Mouse (Mus musculus) forebrain, postnatal 0 days (tissue): ENCODE measurements around the gene Rpl29. TPM values are rescaled to one million over a fixed set of nuclear protein-coding genes. Genes with fewer than 3 reads are reported as not detected.

Experiments
- ATAC-seq: fragments of 200-750 bp; cut with Nextera tagmentation; 2 replicates; pipeline ENCODE4 v1.8.0; 2017; ENCODE audit warnings: mild to moderate bottlenecking, moderate library complexity
- DNase-seq: peaks from one replicate; pipeline ENCODE4 v3.0.0-alpha.2; 2015
- H3K27ac ChIP-seq: fragments of 300-500 bp; sonication (generic); 2 replicates; pipeline ENCODE4 v1.5.1; 2014; ENCODE audit warnings: low read depth, mild to moderate bottlenecking, antibody characterized with exemption, low read length, moderate library complexity, mixed read lengths
- H3K27me3 ChIP-seq: fragments of 300-500 bp; sonication (generic); 2 replicates; pipeline ENCODE4 v1.6.1; 2014; ENCODE audit warnings: mild to moderate bottlenecking, low read length, mixed read lengths; ENCODE audit not compliant: insufficient read depth
- H3K36me3 ChIP-seq: fragments of 300-500 bp; sonication (generic); 2 replicates; pipeline ENCODE4 v1.6.1; 2014; ENCODE audit warnings: mild to moderate bottlenecking, moderate library complexity; ENCODE audit not compliant: insufficient read depth
- H3K4me1 ChIP-seq: fragments of 300-500 bp; sonication (generic); 2 replicates; pipeline ENCODE4 v1.6.1; 2014; ENCODE audit warnings: antibody characterized with exemption; ENCODE audit not compliant: insufficient read depth
- H3K4me2 ChIP-seq: fragments of 300-500 bp; sonication (generic); 2 replicates; pipeline ENCODE4 v1.6.1; 2014; ENCODE audit warnings: low read depth, mild to moderate bottlenecking, moderate library complexity
- H3K4me3 ChIP-seq: fragments of 300-500 bp; sonication (generic); 2 replicates; pipeline ENCODE4 v1.5.1; 2014; ENCODE audit warnings: low read depth, low read length, mixed read lengths
- H3K9ac ChIP-seq: fragments of 300-500 bp; sonication (generic); 2 replicates; pipeline ENCODE4 v1.6.1; 2014; ENCODE audit warnings: mild to moderate bottlenecking
- H3K9me3 ChIP-seq: fragments of 300-500 bp; sonication (generic); 2 replicates; pipeline ENCODE4 v1.6.1; 2016; ENCODE audit warnings: low read length
- CTCF ChIP-seq: sonication (generic); IDR thresholded peaks from 2 replicates; pipeline ENCODE4 v1.5.1; 2016; ENCODE audit warnings: antibody characterized with exemption, control low read depth, low read depth
- WGBS: fragments of 180-500 bp; shearing (Covaris S2); extraction: QIAGEN DNeasy Blood & Tissue Kit; methylation state at CpG from one replicate; pipeline ENCODE4 v1.1.7; 2014; 5-methylcytosine and 5-hydroxymethylcytosine counted together
- polyA plus RNA-seq: library from polyadenylated mRNA; unstranded; fragments of >200 nt; fragmentation: Nextera tagmentation; extraction: Ambion mirVana; gene quantifications from 2 replicates; pipeline ENCODE4 v1.2.1, GENCODE M21; 2015
- total RNA-seq: library from RNA; depleted of rRNA; stranded (reverse); fragments of >200 nt; gene quantifications from 2 replicates; pipeline ENCODE4 v1.2.3, GENCODE M21; 2014

Rpl29 gene
- total and polyA plus RNA-seq, 2 experiments from 2014 or later = 678 to 890 TPM

DNA sequence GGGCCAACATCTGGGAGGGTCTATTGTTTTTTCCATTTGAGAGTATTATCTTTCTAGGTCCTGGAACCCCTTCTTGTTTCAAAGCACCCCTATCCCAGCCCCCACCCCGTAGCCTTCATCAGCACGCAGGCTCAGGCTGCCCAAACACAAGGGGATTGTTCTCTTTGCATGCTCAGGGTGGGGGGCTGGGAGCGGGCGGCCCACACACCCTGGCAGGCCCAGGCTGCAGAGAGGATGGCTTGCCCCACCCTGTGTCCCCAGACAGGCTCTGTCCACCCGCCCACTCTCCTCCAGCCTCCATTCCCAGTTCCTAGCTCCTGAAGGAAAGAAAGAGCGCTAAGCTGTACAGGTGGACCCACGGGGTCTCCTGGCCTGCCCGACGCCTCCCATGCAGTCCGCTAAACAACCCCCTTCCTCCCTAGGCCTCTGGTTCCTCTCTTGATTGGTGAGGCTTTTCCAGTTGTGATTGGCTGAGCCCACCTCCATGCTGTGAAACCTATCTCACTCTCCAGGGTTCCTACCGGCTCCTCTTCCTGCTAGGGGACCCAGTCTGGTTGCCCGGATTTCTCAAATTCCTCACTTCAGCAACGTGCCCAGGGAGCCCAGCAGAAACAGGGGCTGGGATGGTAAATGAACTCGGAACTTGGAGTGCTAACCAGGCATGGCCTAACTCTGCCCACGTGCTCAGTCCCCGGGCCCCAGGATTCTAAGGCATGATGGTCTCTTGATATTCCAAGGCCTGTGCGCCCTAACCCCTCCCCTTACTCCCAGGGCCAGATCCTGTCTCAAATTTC, 25.8 kb downstream of the Rpl29 start:
- Histone ChIP-seq H3K27me3 (no peaks in the 10 kb centered on the region), H3K27ac (peak overlapping the region; percentile 91), H3K4me1 (peaks cover 29% of the 10 kb centered on the region), H3K4me2 (peak overlapping the region; percentile 97), H3K9me3 (no peaks in the 10 kb centered on the region), H3K9ac (peak overlapping the region; percentile 92), H3K36me3 (no peaks in the 10 kb centered on the region), H3K4me3 (peak overlapping the region; percentile 71)
- no peak for TF ChIP-seq CTCF
- DNase-seq (peak; percentile 73), ATAC-seq (peak; percentile 65)
- 2% methylated on average over 17 of the region's 17 CpGs for WGBS

DNA sequence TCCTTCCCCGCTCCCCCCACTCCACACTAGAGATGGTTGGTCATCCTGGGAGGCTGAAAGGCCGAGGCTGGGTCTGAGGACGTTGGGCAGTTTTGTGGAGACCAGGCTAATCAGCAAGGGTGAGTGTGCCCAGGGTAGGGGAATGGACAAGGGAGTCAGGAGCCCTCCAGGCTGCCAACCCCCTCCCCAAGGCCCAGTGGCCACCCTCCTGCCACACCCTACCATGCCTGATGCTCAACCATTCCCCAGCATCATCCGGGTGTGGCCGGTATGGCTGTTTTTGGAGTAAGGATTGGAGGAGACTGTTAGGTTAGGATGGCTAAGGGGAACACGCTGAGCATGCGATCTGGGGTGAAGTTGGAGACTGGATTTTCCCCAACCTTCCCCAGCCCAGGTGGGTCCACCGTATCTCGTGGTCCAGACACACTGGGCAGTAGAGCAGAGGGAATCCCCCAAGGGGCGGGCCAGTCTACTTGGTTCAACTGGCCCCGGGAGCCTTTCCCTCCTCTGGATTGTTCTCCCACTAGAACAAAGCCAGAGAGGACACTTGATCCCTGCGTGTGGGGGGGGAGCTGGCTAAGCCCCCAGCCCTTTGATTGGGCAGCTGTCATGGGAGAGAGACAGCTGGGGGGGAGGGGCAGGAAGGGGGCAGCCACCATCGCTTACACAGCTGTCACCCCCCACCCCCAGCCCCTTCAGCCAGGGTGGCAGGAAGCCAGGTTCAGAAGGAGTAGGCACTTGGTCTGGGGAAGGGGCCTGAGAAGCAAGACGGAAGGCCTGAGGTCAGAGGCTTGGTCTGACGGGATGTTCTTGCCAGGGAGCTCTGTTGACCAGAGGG, 27.3 kb downstream of the Rpl29 start:
- no peak for ATAC-seq
- H3K4me3 ChIP-seq = no peak overlapping the region
- 25% methylated on average over 15 of the region's 15 CpGs for WGBS
- H3K9me3 ChIP-seq = no peaks in the 10 kb centered on the region
- H3K4me2 ChIP-seq = peak overlapping the region; percentile 97
- no peaks in the 10 kb centered on the region for H3K27me3 ChIP-seq
- DNase-seq = peak; percentile 24
- peaks cover 9% of the 10 kb centered on the region for H3K36me3 ChIP-seq
- H3K4me1 ChIP-seq = peaks cover 29% of the 10 kb centered on the region
- TF ChIP-seq CTCF = no peak
- H3K27ac ChIP-seq = peak overlapping the region; percentile 57
- H3K9ac ChIP-seq = peak overlapping the region; percentile 35

DNA sequence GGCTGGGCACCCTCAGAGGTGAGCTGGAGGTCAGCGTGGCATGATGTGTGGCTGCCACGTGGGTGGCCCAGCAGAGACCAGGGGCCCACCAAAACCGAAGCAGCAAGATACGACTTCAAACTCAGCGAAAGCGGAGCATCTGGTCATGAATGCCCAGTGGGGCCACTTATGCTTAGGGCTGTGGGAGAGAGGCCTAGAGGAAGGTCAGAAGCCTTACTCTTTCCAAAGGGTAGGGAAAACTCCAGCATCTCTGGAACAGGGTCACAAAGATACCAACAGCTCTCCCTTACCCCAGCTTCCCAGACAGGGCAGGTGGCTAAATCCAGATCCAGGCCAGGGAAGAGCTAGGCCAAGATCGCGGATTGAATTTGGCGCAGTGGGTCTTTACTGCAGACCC, 27.9 kb downstream of the Rpl29 start:
- peak overlapping the region; percentile 35; the same call in 1 of the 2 replicates for H3K9ac ChIP-seq
- H3K4me3 ChIP-seq = no peak overlapping the region
- WGBS = 47% methylated on average over 9 of the region's 9 CpGs
- peaks cover 29% of the 10 kb centered on the region for H3K4me1 ChIP-seq
- no peaks in the 10 kb centered on the region for H3K27me3 ChIP-seq
- ATAC-seq (no peak), DNase-seq (no peak)
- TF ChIP-seq CTCF = no peak
- H3K36me3 ChIP-seq = peaks cover 15% of the 10 kb centered on the region
- peak overlapping the region; percentile 97 for H3K4me2 ChIP-seq
- peak overlapping the region; percentile 57 for H3K27ac ChIP-seq
- no peaks in the 10 kb centered on the region for H3K9me3 ChIP-seq

DNA sequence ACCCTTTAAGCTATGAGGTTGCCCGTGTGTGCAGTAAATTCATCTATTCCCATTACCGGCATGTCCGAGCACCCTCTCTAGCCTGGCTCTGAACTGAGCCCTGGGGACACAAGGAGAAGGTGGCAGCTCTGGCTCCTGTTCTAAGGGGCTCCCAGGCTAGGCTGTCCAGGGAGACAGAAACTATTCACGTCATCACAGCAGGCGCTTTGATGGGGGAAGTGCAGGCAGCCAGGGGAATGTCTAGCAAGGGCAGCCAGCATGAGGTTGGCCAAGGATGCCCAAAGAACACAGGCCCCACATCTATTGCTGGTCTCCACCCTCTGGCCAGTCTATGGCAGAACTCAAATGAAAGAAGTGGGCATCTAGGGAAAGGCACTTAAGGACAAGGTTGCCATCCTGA, 28.7 kb downstream of the Rpl29 start:
- DNase-seq = no peak
- no peak for ATAC-seq
- no peak overlapping the region for H3K4me2 ChIP-seq
- no peaks in the 10 kb centered on the region for H3K27me3 ChIP-seq
- H3K4me1 ChIP-seq = peaks cover 24% of the 10 kb centered on the region
- H3K4me3 ChIP-seq = no peak overlapping the region
- peaks cover 20% of the 10 kb centered on the region for H3K36me3 ChIP-seq
- no peak for TF ChIP-seq CTCF
- 0 out of 2 replicates have a peak overlapping the region, but pooled peaks have one; percentile 35 for H3K9ac ChIP-seq
- WGBS = 42% methylated on average over 5 of the region's 5 CpGs
- H3K9me3 ChIP-seq = no peaks in the 10 kb centered on the region
- no peak overlapping the region; the same call in 1 of the 2 replicates for H3K27ac ChIP-seq

DNA sequence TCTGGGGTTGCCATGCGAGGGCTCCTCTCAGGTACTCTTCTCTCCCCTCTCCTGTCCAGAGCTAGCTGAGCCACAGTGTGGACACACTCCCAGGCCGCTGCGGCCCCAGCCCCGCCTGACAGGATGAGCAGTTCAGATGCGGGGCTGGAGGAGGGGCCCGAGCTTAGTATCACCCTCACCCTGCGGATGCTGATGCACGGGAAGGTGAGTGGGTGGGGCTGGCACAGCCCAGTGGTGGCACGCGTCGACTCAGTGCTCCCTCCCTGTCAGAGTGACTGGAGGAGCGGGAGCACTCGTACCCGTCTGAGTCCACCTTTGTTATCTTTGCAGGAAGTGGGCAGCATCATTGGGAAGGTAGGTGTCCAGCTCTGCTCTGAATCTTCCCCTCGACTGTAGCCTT, 30.7 kb downstream of the Rpl29 start:
- Histone ChIP-seq H3K9me3 (no peaks in the 10 kb centered on the region), H3K4me3 (no peak overlapping the region), H3K27ac (no peak overlapping the region), H3K4me2 (no peak overlapping the region), H3K9ac (no peak overlapping the region), H3K4me1 (peaks cover 22% of the 10 kb centered on the region), H3K36me3 (peaks cover 37% of the 10 kb centered on the region), H3K27me3 (no peaks in the 10 kb centered on the region)
- DNase-seq (no peak), ATAC-seq (no peak)
- no peak for TF ChIP-seq CTCF
- WGBS = 81% methylated on average over 15 of the region's 15 CpGs

DNA sequence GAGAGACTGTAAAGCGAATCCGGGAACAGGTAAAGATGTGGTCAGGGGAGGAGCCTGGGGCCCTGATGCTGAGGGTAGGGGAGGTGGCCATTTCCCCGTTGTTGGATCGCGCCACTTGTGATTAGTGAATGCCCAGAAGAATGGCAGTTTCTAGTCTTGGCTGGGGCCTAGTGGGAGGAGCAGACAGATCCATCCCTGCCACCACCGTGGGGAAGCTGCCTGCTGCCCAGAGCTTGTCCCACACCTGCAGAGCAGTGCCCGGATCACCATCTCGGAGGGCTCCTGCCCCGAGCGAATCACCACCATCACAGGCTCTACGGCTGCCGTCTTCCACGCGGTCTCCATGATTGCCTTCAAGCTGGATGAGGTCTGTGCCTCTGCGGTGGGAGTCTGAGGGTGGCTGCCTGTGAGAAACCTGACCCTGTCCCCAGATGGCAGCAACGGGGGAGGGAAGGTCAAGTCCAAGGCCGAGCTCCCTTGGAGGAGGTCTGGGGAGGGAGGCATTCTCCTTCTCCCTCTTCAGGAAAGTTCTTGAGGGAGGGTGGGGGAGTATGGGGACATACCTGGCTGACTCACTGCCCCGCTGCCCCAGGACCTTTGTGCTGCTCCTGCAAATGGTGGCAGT, 31.3 kb downstream of the Rpl29 start:
- no peak overlapping the region for H3K27ac ChIP-seq
- 73% methylated on average over 18 of the region's 18 CpGs for WGBS
- no peak for TF ChIP-seq CTCF
- H3K4me2 ChIP-seq = no peak overlapping the region
- H3K4me1 ChIP-seq = peaks cover 24% of the 10 kb centered on the region
- no peak overlapping the region for H3K4me3 ChIP-seq
- ATAC-seq = no peak
- H3K27me3 ChIP-seq = no peaks in the 10 kb centered on the region
- no peak for DNase-seq
- no peaks in the 10 kb centered on the region for H3K9me3 ChIP-seq
- no peak overlapping the region for H3K9ac ChIP-seq
- peaks cover 37% of the 10 kb centered on the region for H3K36me3 ChIP-seq
